Mouse (Mus musculus) testis, adult 10 weeks (tissue): Measurements from ENCODE around the gene Lcp2. TPM values are rescaled to one million over a fixed set of nuclear protein-coding genes. Genes with fewer than 3 reads are reported as not detected.

Source experiments
- polyA plus RNA-seq: library from polyadenylated mRNA; stranded (reverse); fragments of 350-450 nt; fragmentation: Illumina TruSeq; extraction: RNeasy Lipid Tissue Mini Kit (QIAGEN cat#74804); gene quantifications from one replicate; pipeline ENCODE4 v1.2.3, GENCODE M21; 2014; ENCODE audit warnings: low read depth, low replicate concordance

Lcp2 gene
- 0.76 TPM for polyA plus RNA-seq

DNA sequence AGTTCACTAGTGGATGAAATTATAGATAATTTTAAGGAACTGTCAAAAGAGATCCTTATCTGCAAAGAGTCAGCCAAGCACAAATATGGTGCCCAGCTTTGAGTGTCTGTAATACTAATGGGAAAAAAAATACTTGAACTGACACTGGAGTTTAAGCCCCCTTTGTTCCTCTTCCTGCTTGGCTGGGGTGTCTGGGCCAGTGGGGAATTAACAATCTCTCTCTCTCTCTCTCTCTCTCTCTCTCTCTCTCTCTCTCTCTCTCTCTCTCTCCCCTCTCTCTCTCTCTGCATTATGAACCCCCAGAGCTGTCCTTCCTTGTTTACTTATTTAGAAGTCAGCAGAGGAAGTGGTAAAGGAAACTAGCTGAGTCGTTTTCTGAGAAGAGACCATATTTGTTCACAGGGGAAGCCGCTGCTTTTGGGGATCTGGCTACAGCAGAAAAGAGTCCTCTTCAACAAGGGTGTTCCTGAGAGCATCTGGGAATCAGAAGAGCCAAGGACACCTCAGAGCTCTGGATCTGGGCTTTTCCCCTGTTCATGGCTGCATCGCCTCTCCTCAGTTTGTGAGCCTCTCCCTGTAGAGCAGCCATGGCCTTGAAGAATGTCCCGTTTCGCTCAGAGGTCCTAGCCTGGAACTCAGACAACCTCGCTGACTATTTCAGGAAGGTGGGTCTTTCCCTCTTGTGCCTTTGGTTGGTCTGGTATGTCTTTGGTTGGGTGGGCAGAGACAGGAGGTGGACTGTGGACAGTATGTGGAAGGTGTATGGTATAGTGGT is at the start of gene Lcp2:
TSS of gene Lcp2 (plus strand) at position 154 of the 775 bp plus-strand sequence.

DNA sequence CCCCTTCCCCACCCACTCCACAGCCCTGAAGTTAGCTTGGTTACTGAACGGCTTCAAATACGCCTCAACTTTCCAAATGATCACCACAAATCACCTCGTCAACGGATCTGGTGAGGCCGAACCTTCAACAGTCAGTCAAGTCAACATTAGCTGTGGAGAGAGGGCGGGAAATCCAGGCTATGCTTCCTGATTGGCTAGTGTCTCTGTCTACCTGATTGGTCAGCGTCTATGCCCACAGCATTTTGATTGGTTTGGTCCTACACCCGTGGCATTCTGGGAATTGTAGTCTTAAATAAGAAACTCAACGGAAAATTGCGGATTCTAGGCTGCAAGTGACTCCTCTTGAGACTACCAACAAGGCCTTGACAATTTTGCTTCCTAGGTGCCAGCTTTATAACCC is 51.7 kb downstream of the Lcp2 start, which contains the start of gene 4930469K13Rik:
TSS of gene 4930469K13Rik (minus strand) at position 133 of the 400 bp plus-strand sequence.

Other genes starting within 250 kb of the Lcp2 start
- gene Kcnmb1, start 83.9 kb upstream of the Lcp2 start, polyA plus RNA-seq: 0.29 TPM
- gene Kcnip1, start 53.8 kb upstream of the Lcp2 start, polyA plus RNA-seq: 1.9 TPM
- 191 TPM for gene 4930469K13Rik, start 51.6 kb downstream of the Lcp2 start, polyA plus RNA-seq
- not detected for gene Foxi1, start 161.2 kb downstream of the Lcp2 start, polyA plus RNA-seq